Mouse (Mus musculus) G1E (cell line): Measurements from ENCODE around the gene Spon1.

Experiments used
- CTCF ChIP-seq: IDR thresholded peaks from 2 replicates; pipeline ENCODE4 v1.5.1; 2012; ENCODE audit warnings: low read depth, low read length, inconsistent platforms, mixed read lengths
- GATA2 ChIP-seq: IDR thresholded peaks from 2 replicates; pipeline ENCODE4 v1.6.1; 2012; ENCODE audit warnings: low read depth, low read length, inconsistent platforms, borderline replicate concordance
- TAL1 ChIP-seq: conservative IDR thresholded peaks from 2 replicates; pipeline ENCODE4 v1.6.1; 2012; ENCODE audit warnings: low read depth, low read length, inconsistent platforms, mixed read lengths

DNA sequence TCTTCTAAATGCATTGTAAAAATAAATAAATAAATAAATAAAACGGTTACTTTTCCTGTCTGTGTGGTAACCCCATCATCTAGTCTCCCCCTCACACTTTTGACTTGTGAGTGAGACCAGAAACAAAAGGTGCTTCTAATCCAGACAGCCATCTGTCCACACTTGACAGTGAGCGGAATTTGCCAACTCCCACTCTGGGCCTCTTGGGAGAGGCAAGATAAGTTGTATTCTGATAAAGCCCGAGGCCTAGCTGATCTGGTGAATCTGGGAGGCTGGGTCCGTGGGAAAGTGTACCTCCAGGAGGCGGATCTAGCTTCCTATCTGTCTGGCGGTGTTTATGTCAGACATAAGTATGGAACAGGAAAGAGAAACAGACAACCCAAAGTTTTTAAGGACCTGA, 52.3 kb downstream of the Spon1 start:
- TF ChIP-seq CTCF (no peak), TAL1 (no peak), GATA2 (no peak)
